Mouse (Mus musculus): ENCODE results near the gene Pabpc1l. TPM values are rescaled to one million over a fixed set of nuclear protein-coding genes. Genes with fewer than 3 reads are reported as not detected.

Pabpc1l gene
- polyA plus RNA-seq, 1 experiment: 3.2 TPM

DNA sequence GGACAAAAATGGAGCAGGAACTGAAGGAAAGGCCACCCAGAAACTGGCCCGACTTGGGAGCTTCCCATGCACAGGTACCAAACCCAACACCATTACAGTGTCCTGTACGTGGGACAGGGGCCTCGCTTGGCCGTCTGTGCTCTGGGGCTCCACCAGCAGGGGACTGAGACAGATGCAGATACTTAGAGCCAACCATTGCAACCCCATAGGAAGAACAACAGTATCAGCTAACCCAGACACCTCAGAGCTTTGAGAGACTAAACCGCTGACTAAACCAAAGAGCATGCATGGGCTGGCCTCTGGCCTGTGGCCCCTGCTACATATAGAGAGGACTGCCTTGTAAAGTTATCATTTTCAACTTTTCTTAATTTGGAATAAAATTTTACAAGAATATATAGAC is 20.7 kb upstream of the Pabpc1l start:
- TF ChIP-seq CTCF (IDR thresholded peaks at IDR 0.05; ENCODE audit: low read depth, low read length): no peak
- no peak for TF ChIP-seq POLR2A (IDR thresholded peaks at IDR 0.05; ENCODE audit: borderline replicate concordance, low read depth, low read length)
- no peak overlapping the region for H3K4me3 ChIP-seq (ENCODE audit: insufficient read depth, low read length)
- H3K4me1 ChIP-seq (ENCODE audit: control insufficient read depth, insufficient read depth, low read length): peaks cover 61% of the 10 kb centered on the region
- no peak overlapping the region for H3K27ac ChIP-seq (ENCODE audit: insufficient read depth, low read depth, low read length)

DNA sequence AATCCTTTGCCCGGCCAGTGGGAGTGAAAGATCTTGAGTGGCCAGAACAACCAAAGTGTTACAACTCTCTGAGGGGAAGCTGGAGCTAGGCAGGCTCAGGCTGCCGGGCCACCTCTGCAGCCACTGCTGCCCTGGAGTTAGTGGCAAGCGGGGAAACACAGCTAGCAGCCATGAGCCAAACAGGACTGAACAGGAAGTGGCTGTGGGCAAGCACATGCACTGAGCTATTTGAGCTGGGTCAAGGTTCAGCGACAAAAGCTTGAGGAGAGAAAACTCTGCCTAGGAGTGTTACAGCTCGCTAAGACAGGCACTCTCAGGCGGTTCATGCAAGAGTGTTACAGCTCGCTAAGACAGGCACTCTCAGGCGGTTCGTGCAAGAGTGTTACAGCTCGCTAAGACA is 18.3 kb upstream of the Pabpc1l start:
- H3K27ac ChIP-seq (ENCODE audit: insufficient read depth, low read depth, low read length): peak overlapping the region; percentile 84
- H3K4me3 ChIP-seq (ENCODE audit: insufficient read depth, low read length): peak overlapping the region; percentile 18
- H3K4me1 ChIP-seq (ENCODE audit: control insufficient read depth, insufficient read depth, low read length): peaks cover 79% of the 10 kb centered on the region
- TF ChIP-seq POLR2A (IDR thresholded peaks at IDR 0.05; ENCODE audit: borderline replicate concordance, low read depth, low read length) (no peak), CTCF (IDR thresholded peaks at IDR 0.05; ENCODE audit: low read depth, low read length) (no peak)

DNA sequence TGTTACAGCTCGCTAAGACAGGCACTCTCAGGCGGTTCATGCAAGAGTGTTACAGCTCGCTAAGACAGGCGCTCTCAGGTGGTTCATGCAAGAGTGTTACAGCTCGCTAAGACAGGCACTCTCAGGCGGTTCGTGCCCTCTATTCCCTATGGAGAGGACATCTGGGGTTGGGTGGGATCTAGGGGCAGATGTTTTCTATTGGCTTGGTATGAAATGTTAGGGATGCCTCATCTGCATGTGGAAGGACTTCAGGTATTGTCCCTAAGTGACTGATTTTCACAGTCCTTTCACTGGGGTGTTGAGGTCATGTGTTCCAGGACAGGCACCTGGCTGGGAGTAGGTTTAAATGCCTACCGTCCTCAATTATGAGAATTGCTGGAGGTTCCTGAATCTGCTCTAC is 17.7 kb upstream of the Pabpc1l start:
- H3K4me1 ChIP-seq (ENCODE audit: control insufficient read depth, insufficient read depth, low read length): peaks cover 80% of the 10 kb centered on the region

DNA sequence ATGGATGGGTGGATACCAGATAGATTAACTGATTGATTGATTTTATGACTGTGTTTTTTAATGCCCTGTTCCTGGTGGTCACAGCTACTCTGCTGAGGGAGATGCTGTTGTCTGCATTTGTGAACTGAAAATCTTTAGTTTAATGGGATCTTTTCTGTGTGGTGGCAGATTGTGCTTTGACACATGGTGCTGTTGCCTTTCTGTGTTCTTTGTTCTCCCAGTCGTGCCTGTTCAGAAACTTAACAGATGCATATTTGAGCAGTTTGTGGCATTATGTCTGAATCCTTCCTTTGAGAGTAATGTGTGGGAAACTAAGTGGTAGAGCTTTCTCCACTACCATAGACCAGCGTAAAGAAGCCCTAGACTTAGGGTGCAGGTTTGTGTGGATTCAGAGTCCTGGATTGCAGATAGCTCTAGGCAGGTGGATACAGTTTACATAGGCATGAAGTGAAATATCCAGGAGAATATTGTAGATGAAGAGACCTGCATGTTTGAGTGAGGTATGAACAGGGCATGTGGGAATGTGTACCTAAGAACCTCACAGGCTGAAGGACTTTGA is 17.2 kb upstream of the Pabpc1l start:
- Histone ChIP-seq H3K4me1 (ENCODE audit: control insufficient read depth, insufficient read depth, low read length) (peaks cover 75% of the 10 kb centered on the region), H3K4me3 (ENCODE audit: insufficient read depth, low read length) (no peak overlapping the region), H3K27ac (ENCODE audit: insufficient read depth, low read depth, low read length) (peak overlapping the region; percentile 84)
- TF ChIP-seq CTCF (IDR thresholded peaks at IDR 0.05; ENCODE audit: low read depth, low read length) (no peak), POLR2A (IDR thresholded peaks at IDR 0.05; ENCODE audit: borderline replicate concordance, low read depth, low read length) (no peak)

More for the DNA sequence above, 17.7 kb upstream of the Pabpc1l start:
- TF ChIP-seq POLR2A (IDR thresholded peaks at IDR 0.05; ENCODE audit: borderline replicate concordance, low read depth, low read length) (no peak), CTCF (IDR thresholded peaks at IDR 0.05; ENCODE audit: low read depth, low read length) (no peak)
- Histone ChIP-seq H3K4me3 (ENCODE audit: insufficient read depth, low read length) (no peak overlapping the region), H3K27ac (ENCODE audit: insufficient read depth, low read depth, low read length) (peak overlapping the region; percentile 84)

DNA sequence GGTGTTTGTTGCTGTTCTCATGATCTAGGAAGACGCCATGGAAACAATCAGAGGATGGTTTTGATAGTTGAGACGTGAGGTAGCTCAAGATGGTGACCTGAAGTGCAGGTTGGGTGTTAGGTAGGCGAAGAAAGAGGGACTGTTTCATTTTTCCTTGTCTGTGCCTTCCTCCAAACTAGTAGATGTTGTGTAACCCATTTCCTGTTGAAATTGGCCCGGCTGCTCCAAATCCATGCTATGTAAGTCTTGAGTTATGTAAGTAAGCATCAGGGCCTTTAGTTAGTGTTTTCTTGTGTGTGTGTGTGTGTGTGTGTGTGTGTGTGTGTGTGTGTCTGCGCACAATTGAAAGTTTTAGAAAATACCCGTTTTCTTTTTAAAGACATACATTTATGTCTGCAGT is 16.0 kb upstream of the Pabpc1l start:
- Histone ChIP-seq H3K4me3 (ENCODE audit: insufficient read depth, low read length) (peak overlapping the region; percentile 32), H3K27ac (ENCODE audit: insufficient read depth, low read depth, low read length) (peak overlapping the region; percentile 84), H3K4me1 (ENCODE audit: control insufficient read depth, insufficient read depth, low read length) (peaks cover 65% of the 10 kb centered on the region)
- TF ChIP-seq CTCF (IDR thresholded peaks at IDR 0.05; ENCODE audit: low read depth, low read length): no peak
- TF ChIP-seq POLR2A (IDR thresholded peaks at IDR 0.05; ENCODE audit: borderline replicate concordance, low read depth, low read length): no peak

DNA sequence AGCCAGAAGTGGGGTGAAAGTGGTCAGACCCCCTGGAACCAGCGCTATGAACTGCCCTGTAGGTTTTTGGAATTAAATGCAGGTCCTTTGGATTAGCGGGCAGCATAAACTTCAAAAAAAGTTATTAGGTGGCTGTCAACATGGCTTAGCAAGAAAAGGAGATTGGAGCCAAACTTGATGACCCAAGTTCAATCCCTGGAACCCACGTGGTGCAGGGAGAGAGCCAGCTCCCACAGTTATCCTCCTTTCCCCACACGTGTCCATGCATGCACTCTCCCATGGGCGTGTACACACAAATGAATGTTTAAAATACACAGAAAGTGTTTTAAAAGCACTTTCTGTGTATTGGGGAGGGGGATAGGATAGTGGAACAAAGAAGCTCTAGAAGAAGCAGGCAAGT is 14.8 kb upstream of the Pabpc1l start:
- Histone ChIP-seq H3K4me3 (ENCODE audit: insufficient read depth, low read length) (no peak overlapping the region), H3K4me1 (ENCODE audit: control insufficient read depth, insufficient read depth, low read length) (peaks cover 57% of the 10 kb centered on the region), H3K27ac (ENCODE audit: insufficient read depth, low read depth, low read length) (0 out of 2 replicates have a peak overlapping the region, but pooled peaks have one; percentile 6)
- TF ChIP-seq POLR2A (IDR thresholded peaks at IDR 0.05; ENCODE audit: borderline replicate concordance, low read depth, low read length) (no peak), CTCF (IDR thresholded peaks at IDR 0.05; ENCODE audit: low read depth, low read length) (no peak)

DNA sequence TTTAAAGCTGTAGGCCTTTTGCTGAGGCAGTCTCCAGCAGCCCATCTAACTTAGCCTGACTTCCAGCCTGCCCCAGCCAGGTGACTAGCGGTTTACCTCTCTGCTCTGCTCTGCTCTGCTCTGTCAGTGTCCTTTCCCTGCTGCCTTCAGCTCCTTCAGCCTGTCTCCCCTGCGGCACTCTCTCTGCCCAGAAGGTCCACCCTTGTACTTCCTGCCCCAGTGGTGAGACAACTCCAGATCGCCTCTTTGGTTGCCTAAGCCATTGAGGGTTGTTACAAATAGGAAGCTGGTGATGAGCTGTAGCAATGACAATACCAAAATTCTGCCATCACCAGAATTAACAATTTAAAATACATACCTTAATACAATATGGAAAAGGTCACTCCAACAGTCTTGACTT is 14.3 kb upstream of the Pabpc1l start:
- 0 out of 2 replicates have a peak overlapping the region, but pooled peaks have one; percentile 6 for H3K27ac ChIP-seq (ENCODE audit: insufficient read depth, low read depth, low read length)
- H3K4me1 ChIP-seq (ENCODE audit: control insufficient read depth, insufficient read depth, low read length): peaks cover 54% of the 10 kb centered on the region
- no peak for TF ChIP-seq CTCF (IDR thresholded peaks at IDR 0.05; ENCODE audit: low read depth, low read length)
- no peak for TF ChIP-seq POLR2A (IDR thresholded peaks at IDR 0.05; ENCODE audit: borderline replicate concordance, low read depth, low read length)
- H3K4me3 ChIP-seq (ENCODE audit: insufficient read depth, low read length): no peak overlapping the region

DNA sequence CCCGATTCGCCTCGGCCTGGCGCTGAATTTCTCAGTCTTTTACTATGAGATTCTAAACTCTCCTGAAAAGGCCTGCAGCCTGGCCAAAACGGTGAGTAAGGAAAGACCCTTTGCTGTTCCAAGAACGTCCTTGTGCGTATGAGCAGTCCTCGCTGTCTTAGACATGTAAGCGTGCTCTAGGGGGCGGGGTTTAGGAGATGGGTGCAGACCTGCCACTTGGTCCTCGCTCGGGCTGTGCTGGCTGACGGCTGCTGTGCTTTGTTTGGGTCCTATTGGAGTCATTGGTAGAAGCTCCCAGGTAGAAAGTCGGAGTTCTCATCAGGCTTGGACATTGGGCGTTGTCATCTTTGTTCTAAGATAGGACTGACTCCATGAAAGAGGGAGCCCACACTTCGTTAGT is 9.9 kb upstream of the Pabpc1l start:
- Histone ChIP-seq H3K27ac (ENCODE audit: insufficient read depth, low read depth, low read length) (no peak overlapping the region), H3K4me3 (ENCODE audit: insufficient read depth, low read length) (no peak overlapping the region), H3K4me1 (ENCODE audit: control insufficient read depth, insufficient read depth, low read length) (peaks cover 25% of the 10 kb centered on the region)
- TF ChIP-seq CTCF (IDR thresholded peaks at IDR 0.05; ENCODE audit: low read depth, low read length) (no peak), POLR2A (IDR thresholded peaks at IDR 0.05; ENCODE audit: borderline replicate concordance, low read depth, low read length) (no peak)

DNA sequence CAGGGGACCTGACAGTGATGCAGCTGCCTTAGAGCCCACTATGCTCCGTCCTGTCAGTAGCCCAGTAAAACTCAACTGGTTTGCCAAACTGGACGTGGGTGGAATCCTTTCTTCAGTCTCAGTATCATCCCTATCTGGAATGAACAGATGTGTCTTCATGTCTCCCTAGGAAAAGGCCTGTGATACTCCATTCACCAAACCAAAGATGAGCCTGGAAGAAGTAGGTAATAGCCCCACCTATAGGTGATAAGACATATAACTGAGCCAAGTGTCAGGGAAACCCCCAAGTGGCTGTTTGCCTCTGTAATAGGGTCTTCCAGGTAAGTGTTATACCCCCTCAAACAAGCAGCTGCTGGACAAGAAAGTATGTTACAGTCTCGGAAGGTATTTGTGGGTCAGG is 6.3 kb upstream of the Pabpc1l start:
- no peak overlapping the region for H3K4me3 ChIP-seq (ENCODE audit: insufficient read depth, low read length)
- TF ChIP-seq CTCF (IDR thresholded peaks at IDR 0.05; ENCODE audit: low read depth, low read length): no peak
- no peak for TF ChIP-seq POLR2A (IDR thresholded peaks at IDR 0.05; ENCODE audit: borderline replicate concordance, low read depth, low read length)
- H3K4me1 ChIP-seq (ENCODE audit: control insufficient read depth, insufficient read depth, low read length): peaks cover 9% of the 10 kb centered on the region; the same call in 1 of the 2 replicates
- no peak overlapping the region for H3K27ac ChIP-seq (ENCODE audit: insufficient read depth, low read depth, low read length)

DNA sequence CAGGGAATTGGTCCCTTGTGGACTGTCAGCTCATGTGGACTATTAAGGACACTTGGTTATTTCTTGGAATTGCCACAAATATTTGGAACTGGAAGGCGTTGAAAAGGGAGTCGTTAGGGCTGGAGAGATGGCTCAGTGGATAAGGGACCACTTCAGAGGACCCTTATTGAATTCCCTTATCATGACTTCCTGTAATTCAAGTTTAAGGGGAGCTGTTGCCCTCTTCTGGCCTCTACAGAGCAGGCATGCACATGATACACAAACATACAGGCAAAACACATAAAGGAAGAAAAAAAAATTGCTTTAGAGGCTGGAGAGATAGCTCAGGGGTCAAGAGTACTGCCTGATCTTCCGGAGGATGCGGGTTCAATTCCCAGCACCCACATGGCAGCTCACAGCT is 5.3 kb upstream of the Pabpc1l start:
- Histone ChIP-seq H3K4me3 (ENCODE audit: insufficient read depth, low read length) (no peak overlapping the region), H3K27ac (ENCODE audit: insufficient read depth, low read depth, low read length) (no peak overlapping the region), H3K4me1 (ENCODE audit: control insufficient read depth, insufficient read depth, low read length) (peaks cover 9% of the 10 kb centered on the region; the same call in 1 of the 2 replicates)
- TF ChIP-seq POLR2A (IDR thresholded peaks at IDR 0.05; ENCODE audit: borderline replicate concordance, low read depth, low read length) (no peak), CTCF (IDR thresholded peaks at IDR 0.05; ENCODE audit: low read depth, low read length) (no peak)

Measured in bone marrow macrophage, adult 2 months (primary cell).